Mouse (Mus musculus) midbrain, embryonic 12.5 days (tissue): ENCODE data around the gene Rbm15. TPM values are rescaled to one million over a fixed set of nuclear protein-coding genes. Genes with fewer than 3 reads are reported as not detected.

Experiments used
- ATAC-seq: fragments of 200-750 bp; cut with Nextera tagmentation; 2 replicates; pipeline ENCODE4 v1.8.0; 2017; ENCODE audit warnings: low read depth, moderate TSS enrichment, moderate library complexity; ENCODE audit not compliant: low FRiP score
- H3K27ac ChIP-seq: fragments of 300-500 bp; sonication (generic); replicated peaks from 2 replicates; pipeline ENCODE4 v1.5.1; 2016; ENCODE audit warnings: mild to moderate bottlenecking
- H3K27me3 ChIP-seq: fragments of 300-500 bp; sonication (generic); 2 replicates; pipeline ENCODE4 v1.6.1; 2016; ENCODE audit warnings: mild to moderate bottlenecking
- H3K36me3 ChIP-seq: fragments of 300-500 bp; sonication (generic); 2 replicates; pipeline ENCODE4 v1.6.1; 2016
- H3K4me1 ChIP-seq: fragments of 300-500 bp; sonication (generic); 2 replicates; pipeline ENCODE4 v1.6.1; 2016
- H3K4me2 ChIP-seq: fragments of 300-500 bp; sonication (generic); replicated peaks from 2 replicates; pipeline ENCODE4 v1.6.1; 2016; ENCODE audit warnings: mild to moderate bottlenecking, moderate library complexity
- H3K4me3 ChIP-seq: fragments of 300-500 bp; sonication (generic); 2 replicates; pipeline ENCODE4 v1.5.1; 2016; ENCODE audit warnings: mild to moderate bottlenecking
- H3K9ac ChIP-seq: fragments of 300-500 bp; sonication (generic); replicated peaks from 2 replicates; pipeline ENCODE4 v1.6.1; 2016; ENCODE audit warnings: mild to moderate bottlenecking, moderate library complexity
- H3K9me3 ChIP-seq: fragments of 300-500 bp; sonication (generic); 2 replicates; pipeline ENCODE4 v1.6.1; 2016; ENCODE audit warnings: mild to moderate bottlenecking
- WGBS: fragments of 180-500 bp; shearing (Covaris S2); methylation state at CpG from one replicate; pipeline ENCODE4 v1.1.7; 2016; 5-methylcytosine and 5-hydroxymethylcytosine counted together
- polyA plus RNA-seq: library from polyadenylated mRNA; unstranded; fragments of >200 nt; fragmentation: Nextera tagmentation; extraction: Ambion mirVana; gene quantifications from 2 replicates; pipeline ENCODE4 v1.2.1, GENCODE M21; 2016

Gene Rbm15
- polyA plus RNA-seq, 1 experiment from 2014 or later = 15.7 TPM

GRCm38 (mm10) chr3:107355618-107356260 lies 22.3 kb upstream of the Rbm15 start:
- no peaks in the 10 kb centered on the region for H3K36me3 ChIP-seq
- H3K27me3 ChIP-seq = peaks cover 14% of the 10 kb centered on the region; the same call in 1 of the 2 replicates
- no peak overlapping the region for H3K4me2 ChIP-seq
- H3K4me3 ChIP-seq = no peak overlapping the region
- H3K4me1 ChIP-seq = peaks cover 5% of the 10 kb centered on the region; the same call in 1 of the 2 replicates
- no peaks in the 10 kb centered on the region for H3K9me3 ChIP-seq
- no peak for ATAC-seq
- H3K9ac ChIP-seq = no peak overlapping the region
- WGBS = 88% methylated on average over 6 of the region's 6 CpGs
- no peak overlapping the region for H3K27ac ChIP-seq

GRCm38 (mm10) chr3:107351706-107352105 lies 18.2 kb upstream of the Rbm15 start:
- Histone ChIP-seq H3K9ac (no peak overlapping the region), H3K4me1 (no peaks in the 10 kb centered on the region), H3K27me3 (peaks cover 3% of the 10 kb centered on the region; the same call in 1 of the 2 replicates), H3K36me3 (no peaks in the 10 kb centered on the region), H3K4me2 (no peak overlapping the region), H3K9me3 (no peaks in the 10 kb centered on the region), H3K27ac (no peak overlapping the region), H3K4me3 (no peak overlapping the region)
- 80% methylated on average over 3 of the region's 3 CpGs for WGBS
- no peak for ATAC-seq

GRCm38 (mm10) chr3:107349006-107349405 lies 15.5 kb upstream of the Rbm15 start:
- no peak overlapping the region for H3K4me3 ChIP-seq
- H3K9ac ChIP-seq = no peak overlapping the region
- 86% methylated on average over 3 of the region's 3 CpGs for WGBS
- no peaks in the 10 kb centered on the region for H3K4me1 ChIP-seq
- no peaks in the 10 kb centered on the region for H3K36me3 ChIP-seq
- no peak for ATAC-seq
- H3K9me3 ChIP-seq = no peaks in the 10 kb centered on the region
- no peak overlapping the region for H3K4me2 ChIP-seq
- no peaks in the 10 kb centered on the region for H3K27me3 ChIP-seq
- H3K27ac ChIP-seq = no peak overlapping the region

GRCm38 (mm10) chr3:107345033-107345725 lies 11.7 kb upstream of the Rbm15 start:
- 65% methylated on average over 3 of the region's 3 CpGs for WGBS
- no peak for ATAC-seq
- Histone ChIP-seq H3K36me3 (no peaks in the 10 kb centered on the region), H3K4me2 (no peak overlapping the region), H3K9ac (no peak overlapping the region), H3K4me1 (no peaks in the 10 kb centered on the region), H3K27ac (no peak overlapping the region), H3K4me3 (no peak overlapping the region), H3K9me3 (no peaks in the 10 kb centered on the region), H3K27me3 (no peaks in the 10 kb centered on the region)

- H3K4me3 ChIP-seq = no peak overlapping the region
- no peaks in the 10 kb centered on the region for H3K4me1 ChIP-seq
- H3K27me3 ChIP-seq = no peaks in the 10 kb centered on the region
- H3K36me3 ChIP-seq = no peaks in the 10 kb centered on the region
- no peak overlapping the region for H3K27ac ChIP-seq
- H3K4me2 ChIP-seq = no peak overlapping the region
- no peak overlapping the region for H3K9ac ChIP-seq
- no peak for ATAC-seq
- 54% methylated on average over 3 of the region's 3 CpGs for WGBS
- no peaks in the 10 kb centered on the region for H3K9me3 ChIP-seq
These were observed 10.5 kb upstream of the Rbm15 start for GRCm38 (mm10) chr3:107343971-107344370.

GRCm38 (mm10) chr3:107334202-107334934 lies 895 bp upstream of the Rbm15 start:
- peaks cover 24% of the 10 kb centered on the region for H3K4me1 ChIP-seq
- peaks cover 14% of the 10 kb centered on the region for H3K36me3 ChIP-seq
- H3K4me2 ChIP-seq = peak overlapping the region; percentile 64
- peak overlapping the region; percentile 94 for H3K4me3 ChIP-seq
- H3K9me3 ChIP-seq = no peaks in the 10 kb centered on the region
- no peaks in the 10 kb centered on the region for H3K27me3 ChIP-seq
- peak overlapping the region; percentile 75 for H3K9ac ChIP-seq
- WGBS = 12% methylated on average over 12 of the region's 12 CpGs
- H3K27ac ChIP-seq = peak overlapping the region; percentile 95
- no peak for ATAC-seq

GRCm38 (mm10) chr3:107332960-107333380 lies 503 bp downstream of the Rbm15 start:
- Histone ChIP-seq H3K27me3 (no peaks in the 10 kb centered on the region), H3K4me2 (peak overlapping the region; percentile 97), H3K9ac (peak overlapping the region; percentile 90), H3K4me3 (peak overlapping the region; percentile 94), H3K36me3 (peaks cover 16% of the 10 kb centered on the region), H3K9me3 (no peaks in the 10 kb centered on the region), H3K4me1 (peaks cover 26% of the 10 kb centered on the region), H3K27ac (peak overlapping the region; percentile 95)
- WGBS = under 1% methylated on average over 37 of the region's 37 CpGs
- peak; percentile 96 for ATAC-seq

- H3K4me3 ChIP-seq = peak overlapping the region; percentile 94
- H3K4me2 ChIP-seq = peak overlapping the region; percentile 97
- H3K27me3 ChIP-seq = no peaks in the 10 kb centered on the region
- peak overlapping the region; percentile 91 for H3K27ac ChIP-seq
- peaks cover 26% of the 10 kb centered on the region for H3K4me1 ChIP-seq
- peaks cover 19% of the 10 kb centered on the region for H3K36me3 ChIP-seq
- peak; percentile 4 for ATAC-seq
- no peaks in the 10 kb centered on the region for H3K9me3 ChIP-seq
- WGBS = under 1% methylated on average over 75 of the region's 75 CpGs
- peak overlapping the region; percentile 90 for H3K9ac ChIP-seq
These were observed 1.1 kb downstream of the Rbm15 start for GRCm38 (mm10) chr3:107332127-107332959.

GRCm38 (mm10) chr3:107331746-107332126 lies 1.7 kb downstream of the Rbm15 start:
- peak overlapping the region; percentile 94 for H3K4me3 ChIP-seq
- H3K9me3 ChIP-seq = no peaks in the 10 kb centered on the region
- peaks cover 19% of the 10 kb centered on the region for H3K36me3 ChIP-seq
- WGBS = 25% methylated on average over 17 of the region's 17 CpGs
- peaks cover 27% of the 10 kb centered on the region for H3K4me1 ChIP-seq
- peak overlapping the region; percentile 90 for H3K9ac ChIP-seq
- H3K4me2 ChIP-seq = peak overlapping the region; percentile 97
- no peaks in the 10 kb centered on the region for H3K27me3 ChIP-seq
- ATAC-seq = no peak
- H3K27ac ChIP-seq = peak overlapping the region; percentile 91

GRCm38 (mm10) chr3:107330503-107331424 lies 2.7 kb downstream of the Rbm15 start:
- 84% methylated on average over 28 of the region's 28 CpGs for WGBS
- H3K9ac ChIP-seq = peak overlapping the region; percentile 90
- peaks cover 33% of the 10 kb centered on the region for H3K4me1 ChIP-seq
- H3K36me3 ChIP-seq = peaks cover 23% of the 10 kb centered on the region
- H3K27me3 ChIP-seq = no peaks in the 10 kb centered on the region
- H3K4me3 ChIP-seq = peak overlapping the region; percentile 94
- H3K9me3 ChIP-seq = no peaks in the 10 kb centered on the region
- no peak for ATAC-seq
- H3K27ac ChIP-seq = no peak overlapping the region
- H3K4me2 ChIP-seq = peak overlapping the region; percentile 97

- WGBS = 98% methylated on average over 1 of the region's 1 CpGs
- H3K4me3 ChIP-seq = no peak overlapping the region
- ATAC-seq = no peak
- H3K4me2 ChIP-seq = no peak overlapping the region
- no peak overlapping the region for H3K9ac ChIP-seq
- peaks cover 46% of the 10 kb centered on the region for H3K36me3 ChIP-seq
- peaks cover 54% of the 10 kb centered on the region for H3K4me1 ChIP-seq
- no peak overlapping the region for H3K27ac ChIP-seq
- H3K27me3 ChIP-seq = no peaks in the 10 kb centered on the region
- H3K9me3 ChIP-seq = no peaks in the 10 kb centered on the region
These were observed 7.0 kb downstream of the Rbm15 start for GRCm38 (mm10) chr3:107326442-107326841.
